Mouse (Mus musculus) megakaryocyte, embryonic 14.5 days (primary cell): Measurements from ENCODE around the gene Pfpl.

Experiments used
- FLI1 ChIP-seq: IDR thresholded peaks from 2 replicates; pipeline ENCODE4 v1.6.1; 2012; ENCODE audit warnings: low read length, inconsistent platforms, mixed read lengths
- GATA1 ChIP-seq: IDR thresholded peaks from 3 replicates; pipeline ENCODE4 v1.6.1; 2012; ENCODE audit warnings: mixed read lengths, low read length, inconsistent platforms, borderline replicate concordance

DNA sequence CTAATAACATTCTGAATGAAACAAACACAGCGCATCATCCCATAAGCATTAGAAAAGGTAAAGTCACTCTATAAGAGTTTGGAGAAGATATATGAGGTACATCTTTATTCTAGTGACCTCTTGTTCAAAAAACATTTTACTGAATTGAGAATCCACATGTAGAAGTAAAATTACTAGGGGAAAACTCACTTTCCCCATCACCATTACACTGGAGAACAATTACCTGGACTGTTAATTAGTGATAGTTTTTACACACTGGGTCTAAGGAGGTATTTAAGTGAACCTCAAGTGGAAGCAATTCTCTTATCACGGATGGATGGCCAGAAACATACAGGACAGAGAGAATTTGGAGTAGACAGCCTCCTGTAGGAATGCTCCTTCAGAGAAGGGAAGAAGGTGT lies 40.7 kb upstream of the Pfpl start, which contains the start of gene Olfr1440:
- TF ChIP-seq GATA1 (no peak), FLI1 (no peak)
